Mouse (Mus musculus) MEL (cell line): Measurements from ENCODE around the gene Sh3yl1. TPM values are rescaled to one million over a fixed set of nuclear protein-coding genes. Genes with fewer than 3 reads are reported as not detected.

Source experiments
- DNase-seq: peaks from one replicate; pipeline ENCODE4 v3.0.0; 2011; ENCODE audit warnings: low read depth, low spot score
- H3K27ac ChIP-seq: 2 replicates; pipeline ENCODE4 v1.5.1; 2012; ENCODE audit warnings: low read depth, mild to moderate bottlenecking, control low read depth, low read length, moderate library complexity; ENCODE audit not compliant: control insufficient read depth
- H3K27me3 ChIP-seq, 2 experiments: fragments of 150-350 bp in 1 of 2; sonication (generic) in 1 of 2; 2 replicates each; pipeline ENCODE4 v1.6.1; 2012; ENCODE audit warnings: low read length in 2 of 2, mild to moderate bottlenecking in 2 of 2, improper control_type of control experiment in 1 of 2, moderate library complexity in 1 of 2; ENCODE audit not compliant: insufficient read depth in 2 of 2, control insufficient read depth in 1 of 2
- H3K36me3 ChIP-seq, 2 experiments: 2 replicates each; pipeline ENCODE4 v1.6.1; 2012 to 2014; ENCODE audit warnings: low read length in 2 of 2, improper control_type of control experiment in 1 of 2, inconsistent platforms in 1 of 2, mild to moderate bottlenecking in 1 of 2; ENCODE audit not compliant: insufficient read depth in 2 of 2, control insufficient read depth in 1 of 2
- H3K4me1 ChIP-seq, 2 experiments: fragments of 150-350 bp in 1 of 2; sonication (generic) in 1 of 2; 2 replicates each; pipeline ENCODE4 v1.6.1; 2012; ENCODE audit warnings: low read length in 2 of 2, improper control_type of control experiment in 1 of 2, mild to moderate bottlenecking in 1 of 2; ENCODE audit not compliant: insufficient read depth in 2 of 2, control insufficient read depth in 1 of 2
- H3K4me3 ChIP-seq, 2 experiments: fragments of 150-350 bp in 1 of 2; sonication (generic) in 1 of 2; 2 replicates each; pipeline ENCODE4 v1.5.1; 2012; ENCODE audit warnings: low read depth in 2 of 2, low read length in 2 of 2, mild to moderate bottlenecking in 2 of 2, moderate library complexity in 2 of 2, control low read depth in 1 of 2, improper control_type of control experiment in 1 of 2; ENCODE audit not compliant: control insufficient read depth in 1 of 2, insufficient read depth in 1 of 2
- H3K79me2 ChIP-seq: 2 replicates; pipeline ENCODE4 v1.6.1; 2012; ENCODE audit warnings: mild to moderate bottlenecking, low read length, moderate library complexity; ENCODE audit not compliant: control insufficient read depth, poor library complexity, insufficient read depth
- H3K9ac ChIP-seq: 2 replicates; pipeline ENCODE4 v1.6.1; 2012; ENCODE audit warnings: low read depth, mild to moderate bottlenecking, control low read depth, low read length, moderate library complexity; ENCODE audit not compliant: control insufficient read depth, poor library complexity, severe bottlenecking
- H3K9me3 ChIP-seq: fragments of 150-350 bp; sonication (generic); replicated peaks from 2 replicates; pipeline ENCODE4 v1.6.1; 2012; ENCODE audit warnings: mild to moderate bottlenecking, low read length, improper control_type of control experiment, moderate library complexity; ENCODE audit not compliant: insufficient read depth
- BHLHE40 ChIP-seq: IDR thresholded peaks from 2 replicates; pipeline ENCODE4 v1.6.1; 2012; ENCODE audit warnings: low read depth, mild to moderate bottlenecking, inconsistent platforms, low read length, improper control_type of control experiment, borderline replicate concordance
- CHD1 ChIP-seq: IDR thresholded peaks from 2 replicates; pipeline ENCODE4 v1.6.1; 2012; ENCODE audit warnings: low read depth, mild to moderate bottlenecking, inconsistent platforms, low read length, improper control_type of control experiment
- CHD2 ChIP-seq: IDR thresholded peaks from 2 replicates; pipeline ENCODE4 v1.6.1; 2011; ENCODE audit warnings: low read length, improper control_type of control experiment
- E2F4 ChIP-seq: IDR thresholded peaks from 2 replicates; pipeline ENCODE4 v1.6.1; 2011; ENCODE audit warnings: low read depth, low read length, improper control_type of control experiment, borderline replicate concordance
- EP300 ChIP-seq, 2 experiments: IDR thresholded peaks; 2 replicates each; pipeline ENCODE4 v1.6.1; 2011; ENCODE audit warnings: improper control_type of control experiment in 2 of 2, low read length in 2 of 2, low read depth in 1 of 2, mild to moderate bottlenecking in 1 of 2
- ETS1 ChIP-seq: IDR thresholded peaks from 2 replicates; pipeline ENCODE4 v1.6.1; 2012; ENCODE audit warnings: low read depth, mild to moderate bottlenecking, inconsistent platforms, low read length, improper control_type of control experiment, moderate library complexity
- GATA1 ChIP-seq: IDR thresholded peaks from 2 replicates; pipeline ENCODE4 v1.6.1; 2011; ENCODE audit warnings: low read depth, low read length, improper control_type of control experiment
- HCFC1 ChIP-seq: IDR thresholded peaks from 2 replicates; pipeline ENCODE4 v1.6.1; 2012; ENCODE audit warnings: low read depth, mild to moderate bottlenecking, inconsistent platforms, low read length, improper control_type of control experiment, moderate library complexity
- MAFK ChIP-seq: IDR thresholded peaks from 2 replicates; pipeline ENCODE4 v1.6.1; 2011; ENCODE audit warnings: low read depth, mild to moderate bottlenecking, low read length, improper control_type of control experiment, borderline replicate concordance
- MAX ChIP-seq: IDR thresholded peaks from 2 replicates; pipeline ENCODE4 v1.6.1; 2011; ENCODE audit warnings: low read length, improper control_type of control experiment
- MAZ ChIP-seq: IDR thresholded peaks from 2 replicates; pipeline ENCODE4 v1.6.1; 2012; ENCODE audit warnings: low read depth, mild to moderate bottlenecking, inconsistent platforms, low read length, improper control_type of control experiment
- MXI1 ChIP-seq: IDR thresholded peaks from 2 replicates; pipeline ENCODE4 v1.6.1; 2011; ENCODE audit warnings: mild to moderate bottlenecking, low read depth, low read length, improper control_type of control experiment
- MYB ChIP-seq: IDR thresholded peaks from 2 replicates; pipeline ENCODE4 v1.6.1; 2011; ENCODE audit warnings: mild to moderate bottlenecking, low read depth, low read length, improper control_type of control experiment
- MYC ChIP-seq: IDR thresholded peaks from 2 replicates; pipeline ENCODE4 v1.6.1; 2011; ENCODE audit warnings: low read depth, mild to moderate bottlenecking, low read length, improper control_type of control experiment, moderate library complexity
- NELFE ChIP-seq: IDR thresholded peaks from 2 replicates; pipeline ENCODE4 v1.6.1; 2011; ENCODE audit warnings: low read depth, low read length, improper control_type of control experiment
- NRF1 ChIP-seq: IDR thresholded peaks from 2 replicates; pipeline ENCODE4 v1.6.1; 2014; ENCODE audit warnings: low read depth, mild to moderate bottlenecking, inconsistent platforms, low read length, improper control_type of control experiment, moderate library complexity; ENCODE audit not compliant: poor library complexity, insufficient read depth, severe bottlenecking
- POLR2A ChIP-seq, 2 experiments: IDR thresholded peaks; 2 replicates each; pipeline ENCODE4 v1.6.1; 2011 to 2012; ENCODE audit warnings: low read length in 2 of 2, mild to moderate bottlenecking in 2 of 2, control low read depth in 1 of 2, improper control_type of control experiment in 1 of 2, low read depth in 1 of 2, moderate library complexity in 1 of 2; ENCODE audit not compliant: control insufficient read depth in 1 of 2, insufficient read depth in 1 of 2, poor library complexity in 1 of 2
- POLR2AphosphoS2 ChIP-seq: IDR thresholded peaks from 2 replicates; pipeline ENCODE4 v1.6.1; 2011; ENCODE audit warnings: low read length, improper control_type of control experiment
- RCOR1 ChIP-seq: IDR thresholded peaks from 2 replicates; pipeline ENCODE4 v1.6.1; 2012; ENCODE audit warnings: low read depth, mild to moderate bottlenecking, inconsistent platforms, low read length, improper control_type of control experiment
- SIN3A ChIP-seq: IDR thresholded peaks from 2 replicates; pipeline ENCODE4 v1.6.1; 2012; ENCODE audit warnings: low read length, improper control_type of control experiment, inconsistent platforms
- SMC3 ChIP-seq: IDR thresholded peaks from 2 replicates; pipeline ENCODE4 v1.6.1; 2011; ENCODE audit warnings: low read depth, low read length, improper control_type of control experiment
- TAL1 ChIP-seq: IDR thresholded peaks from 2 replicates; pipeline ENCODE4 v1.6.1; 2012; ENCODE audit warnings: mild to moderate bottlenecking, inconsistent platforms, low read length, moderate library complexity, mixed read lengths
- TBP ChIP-seq: IDR thresholded peaks from 2 replicates; pipeline ENCODE4 v1.8.0; 2011; ENCODE audit warnings: low read depth, low read length, improper control_type of control experiment
- TCF12 ChIP-seq: IDR thresholded peaks from 2 replicates; pipeline ENCODE4 v1.6.1; 2014; ENCODE audit warnings: low read depth, mild to moderate bottlenecking, inconsistent platforms, low read length, improper control_type of control experiment, moderate library complexity
- ZC3H11A ChIP-seq: IDR thresholded peaks from 2 replicates; pipeline ENCODE4 v1.6.1; 2012; ENCODE audit warnings: low read depth, mild to moderate bottlenecking, inconsistent platforms, low read length, improper control_type of control experiment
- ZMIZ1 ChIP-seq: IDR thresholded peaks from 2 replicates; pipeline ENCODE4 v1.6.1; 2012; ENCODE audit warnings: low read depth, mild to moderate bottlenecking, inconsistent platforms, low read length, improper control_type of control experiment, moderate library complexity
- polyA plus RNA-seq, 2 experiments: library from polyadenylated mRNA; stranded (reverse) in 1 of 2; unstranded in 1 of 2; fragments of >175 nt in 1 of 2; fragments of >200 nt in 1 of 2; gene quantifications; 2 replicates each; pipeline versions ENCODE4 v1.2.1 to v1.2.4; 2012; ENCODE audit warnings: low replicate concordance in 2 of 2, low read depth in 1 of 2; ENCODE audit not compliant: insufficient read length in 2 of 2, insufficient read depth in 1 of 2, missing spikeins in 1 of 2
- total RNA-seq: library from RNA; depleted of rRNA; stranded (reverse); fragments of 300-350 nt; gene quantifications from 2 replicates; pipeline ENCODE4 v1.2.3, GENCODE M21; 2012; rRNA removed

The Sh3yl1 gene
- total RNA-seq: 3.2 and 3.3 TPM in 2 replicates
- polyA plus RNA-seq: 1 to 10 TPM in 1 of 2 experiments, not detected in 1; 5.2 TPM

DNA sequence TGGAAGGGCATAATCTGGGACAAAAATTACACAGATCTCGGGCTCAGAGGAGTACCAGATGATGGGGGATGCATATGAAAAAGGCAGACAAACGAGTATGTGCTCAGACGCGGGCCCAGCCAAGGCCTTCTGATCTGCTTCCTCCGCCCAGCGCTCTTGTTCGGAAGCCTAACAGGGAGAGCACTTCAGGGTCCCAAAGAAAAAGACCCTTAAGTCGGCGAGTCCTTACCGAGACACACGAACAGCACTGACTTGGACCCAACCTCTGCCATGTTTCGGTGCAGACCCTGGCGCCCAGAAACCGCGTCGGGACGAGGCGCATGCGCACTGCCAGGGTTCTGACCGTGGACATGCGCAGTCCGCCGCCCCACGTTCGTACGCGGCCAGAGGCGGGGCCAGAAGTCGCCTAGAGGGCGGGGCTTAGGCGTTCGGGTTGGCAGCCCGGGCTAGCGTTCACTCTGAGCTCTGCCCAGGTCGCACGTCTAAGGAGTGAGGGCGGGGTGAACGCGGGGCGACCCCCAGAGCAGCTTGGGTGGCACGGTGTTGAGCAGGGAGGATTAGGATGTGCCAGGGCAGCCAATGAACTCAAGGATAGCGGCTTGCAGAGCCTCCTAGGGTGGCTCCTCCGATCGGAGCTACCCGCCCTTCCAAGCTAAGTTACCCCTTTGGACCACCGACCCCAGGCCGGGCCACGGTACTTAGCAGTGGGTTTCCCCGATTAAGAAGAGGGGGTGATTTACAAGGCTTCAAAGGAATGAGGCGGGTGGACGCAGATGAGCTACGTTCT is at the start of gene Sh3yl1, which contains the start of gene Acp1:
TSS of gene Sh3yl1 (plus strand) at position 408 of the 787 bp plus-strand sequence.
TSS of gene Acp1 (minus strand) at position 329 of the 787 bp plus-strand sequence.
- H3K27ac ChIP-seq: peak within 1 kb of the TSS; percentile 30; the same call in 1 of the 2 replicates
- peak; percentile 88 for TF ChIP-seq NRF1
- no peak for TF ChIP-seq MAX
- peak; percentile 75 for TF ChIP-seq NELFE
- TF ChIP-seq ZMIZ1: peak; percentile 66; the same call in 1 of the 2 replicates
- TF ChIP-seq ETS1: no peak
- no peak for TF ChIP-seq RCOR1
- no peak for TF ChIP-seq SMC3
- TF ChIP-seq CHD2: no peak
- TF ChIP-seq TAL1: no peak
- TF ChIP-seq GATA1: no peak
- no peak for TF ChIP-seq EP300 (IDR thresholded peaks at IDR 0.05; ENCODE audit: low read depth in 1 of 2, low read length in 2 of 2)
- TF ChIP-seq TBP: 0 out of 2 replicates have a peak, but pooled peaks have one; percentile 53
- TF ChIP-seq MAZ: no peak
- no peak for TF ChIP-seq MAFK
- TF ChIP-seq MXI1: peak; percentile 60
- TF ChIP-seq TCF12: no peak
- no peak for TF ChIP-seq MYB
- TF ChIP-seq MYC: no peak
- TF ChIP-seq BHLHE40: no peak
- no peak for TF ChIP-seq ZC3H11A
- TF ChIP-seq POLR2AphosphoS2: peak; percentile 59; the same call in 1 of the 2 replicates
- no peak for TF ChIP-seq CHD1
- TF ChIP-seq SIN3A: peak; percentile 62; the same call in 1 of the 2 replicates
- no peak for TF ChIP-seq E2F4
- TF ChIP-seq POLR2A (IDR thresholded peaks at IDR 0.05; ENCODE audit: control insufficient read depth in 1 of 2, insufficient read depth in 1 of 2, low read depth in 1 of 2, low read length in 2 of 2, poor library complexity in 1 of 2): peak; percentile 45 to 79; a peak in 3 of 4 replicates
- TF ChIP-seq HCFC1: peak; percentile 80
- peak within 1 kb of the TSS; percentile 92 for H3K9ac ChIP-seq
- peaks cover 19% of the 10 kb centered on the region for H3K79me2 ChIP-seq
- H3K4me3 ChIP-seq: peak within 1 kb of the TSS; percentile 88 to 100
- peak; percentile 92 for DNase-seq
- no peaks in the 10 kb centered on the region for H3K9me3 ChIP-seq
- H3K4me1 ChIP-seq: peaks cover 0 to 13% of the 10 kb centered on the region in 2 experiments; a peak in 3 of 4 replicates
- peaks cover 0 to 17% of the 10 kb centered on the region in 2 experiments; a peak in 3 of 4 replicates for H3K36me3 ChIP-seq
- no peaks in the 10 kb centered on the region for H3K27me3 ChIP-seq
